Mouse (Mus musculus): ENCODE measurements at regions not wholly inside any gene's neighbourhood (a gene's known extent, or its start where the extent isn't known, plus 50 kb on each side); places are given as distances from the start of the nearest gene placed in this dataset.

GRCm38 (mm10) chr2:138123331-138123730, 133.0 kb upstream of the Btbd3 start:
- no peak overlapping the region for H3K4me3 ChIP-seq (replicated peaks; ENCODE audit: insufficient read depth, low read depth, low read length)
- H3K27ac ChIP-seq (ENCODE audit: insufficient read depth, low read length), result no peak overlapping the region
- H3K27me3 ChIP-seq (ENCODE audit: control insufficient read depth, insufficient read depth, low read length), result no peaks in the 10 kb centered on the region
- 54% methylated on average over 5 of the region's 5 CpGs for WGBS
- TF ChIP-seq CTCF (IDR thresholded peaks at IDR 0.05; ENCODE audit: borderline replicate concordance, insufficient read depth, low read depth, low read length) (no peak), POLR2A (IDR thresholded peaks at IDR 0.05; ENCODE audit: borderline replicate concordance, insufficient read depth, low read length) (no peak)
- DNase-seq, result no peak
- no peaks in the 10 kb centered on the region for H3K4me1 ChIP-seq (ENCODE audit: control insufficient read depth, insufficient read depth, low read length)

- Histone ChIP-seq H3K4me1 (ENCODE audit: control insufficient read depth, insufficient read depth, low read length) (no peaks in the 10 kb centered on the region), H3K27me3 (ENCODE audit: control insufficient read depth, insufficient read depth, low read length) (no peaks in the 10 kb centered on the region), H3K4me3 (replicated peaks; ENCODE audit: insufficient read depth, low read depth, low read length) (no peak overlapping the region), H3K27ac (ENCODE audit: insufficient read depth, low read length) (no peak overlapping the region)
- WGBS, result 78% methylated on average over 1 of the region's 1 CpGs
- TF ChIP-seq POLR2A (IDR thresholded peaks at IDR 0.05; ENCODE audit: borderline replicate concordance, insufficient read depth, low read length), result no peak
- no peak for TF ChIP-seq CTCF (IDR thresholded peaks at IDR 0.05; ENCODE audit: borderline replicate concordance, insufficient read depth, low read depth, low read length)
- peak in 1 of 2 experiments; percentile 21 for DNase-seq
These were observed 135.5 kb upstream of the Btbd3 start for GRCm38 (mm10) chr2:138120868-138121267.

GRCm38 (mm10) chr2:138120131-138120530, 136.2 kb upstream of the Btbd3 start:
- WGBS, result 70% methylated on average over 2 of the region's 2 CpGs
- H3K27me3 ChIP-seq (ENCODE audit: control insufficient read depth, insufficient read depth, low read length), result no peaks in the 10 kb centered on the region
- H3K27ac ChIP-seq (ENCODE audit: insufficient read depth, low read length), result no peak overlapping the region
- no peak overlapping the region for H3K4me3 ChIP-seq (replicated peaks; ENCODE audit: insufficient read depth, low read depth, low read length)
- TF ChIP-seq CTCF (IDR thresholded peaks at IDR 0.05; ENCODE audit: borderline replicate concordance, insufficient read depth, low read depth, low read length), result no peak
- TF ChIP-seq POLR2A (IDR thresholded peaks at IDR 0.05; ENCODE audit: borderline replicate concordance, insufficient read depth, low read length), result no peak
- no peak for DNase-seq
- H3K4me1 ChIP-seq (ENCODE audit: control insufficient read depth, insufficient read depth, low read length), result no peaks in the 10 kb centered on the region

- Histone ChIP-seq H3K27me3 (ENCODE audit: control insufficient read depth, insufficient read depth, low read length) (no peaks in the 10 kb centered on the region), H3K4me1 (ENCODE audit: control insufficient read depth, insufficient read depth, low read length) (no peaks in the 10 kb centered on the region), H3K27ac (ENCODE audit: insufficient read depth, low read length) (no peak overlapping the region), H3K4me3 (replicated peaks; ENCODE audit: insufficient read depth, low read depth, low read length) (no peak overlapping the region)
- DNase-seq, result no peak
- TF ChIP-seq POLR2A (IDR thresholded peaks at IDR 0.05; ENCODE audit: borderline replicate concordance, insufficient read depth, low read length), result no peak
- 91% methylated on average over 2 of the region's 2 CpGs for WGBS
These were observed 156.6 kb upstream of the Btbd3 start for GRCm38 (mm10) chr2:138099777-138100176.

GRCm38 (mm10) chr2:138085390-138085789, 171.0 kb upstream of the Btbd3 start:
- TF ChIP-seq POLR2A (IDR thresholded peaks at IDR 0.05; ENCODE audit: borderline replicate concordance, insufficient read depth, low read length) (no peak), CTCF (IDR thresholded peaks at IDR 0.05; ENCODE audit: borderline replicate concordance, insufficient read depth, low read depth, low read length) (no peak)
- DNase-seq, result peak; percentile 32 to 54
- peak overlapping the region; percentile 56; the same call in 1 of the 2 replicates for H3K27ac ChIP-seq (ENCODE audit: insufficient read depth, low read length)
- H3K4me3 ChIP-seq (replicated peaks; ENCODE audit: insufficient read depth, low read depth, low read length), result peak overlapping the region; percentile 16
- peaks cover 4% of the 10 kb centered on the region for H3K4me1 ChIP-seq (ENCODE audit: control insufficient read depth, insufficient read depth, low read length)
- H3K27me3 ChIP-seq (ENCODE audit: control insufficient read depth, insufficient read depth, low read length), result no peaks in the 10 kb centered on the region
- WGBS, result 13% methylated on average over 6 of the region's 6 CpGs

- TF ChIP-seq POLR2A (IDR thresholded peaks at IDR 0.05; ENCODE audit: borderline replicate concordance, insufficient read depth, low read length) (no peak), CTCF (IDR thresholded peaks at IDR 0.05; ENCODE audit: borderline replicate concordance, insufficient read depth, low read depth, low read length) (no peak)
- Histone ChIP-seq H3K4me3 (replicated peaks; ENCODE audit: insufficient read depth, low read depth, low read length) (no peak overlapping the region), H3K27me3 (ENCODE audit: control insufficient read depth, insufficient read depth, low read length) (no peaks in the 10 kb centered on the region), H3K27ac (ENCODE audit: insufficient read depth, low read length) (no peak overlapping the region), H3K4me1 (ENCODE audit: control insufficient read depth, insufficient read depth, low read length) (peaks cover 4% of the 10 kb centered on the region)
- DNase-seq, result no peak
- WGBS, result 82% methylated on average over 6 of the region's 6 CpGs
These were observed 171.6 kb upstream of the Btbd3 start for GRCm38 (mm10) chr2:138084564-138085283.

- no peak for TF ChIP-seq CTCF (IDR thresholded peaks at IDR 0.05; ENCODE audit: borderline replicate concordance, insufficient read depth, low read depth, low read length)
- TF ChIP-seq POLR2A (IDR thresholded peaks at IDR 0.05; ENCODE audit: borderline replicate concordance, insufficient read depth, low read length), result no peak
- Histone ChIP-seq H3K4me1 (ENCODE audit: control insufficient read depth, insufficient read depth, low read length) (peaks cover 6% of the 10 kb centered on the region; the same call in 1 of the 2 replicates), H3K27me3 (ENCODE audit: control insufficient read depth, insufficient read depth, low read length) (no peaks in the 10 kb centered on the region), H3K4me3 (replicated peaks; ENCODE audit: insufficient read depth, low read depth, low read length) (no peak overlapping the region), H3K27ac (ENCODE audit: insufficient read depth, low read length) (no peak overlapping the region)
- DNase-seq, result peak; percentile 21 to 47
- WGBS, result 66% methylated on average over 6 of the region's 6 CpGs
These were observed 182.2 kb upstream of the Btbd3 start for GRCm38 (mm10) chr2:138074020-138074613.

GRCm38 (mm10) chr2:138072165-138072728, 184.1 kb upstream of the Btbd3 start:
- Histone ChIP-seq H3K4me1 (ENCODE audit: control insufficient read depth, insufficient read depth, low read length) (peaks cover 6% of the 10 kb centered on the region; the same call in 1 of the 2 replicates), H3K27me3 (ENCODE audit: control insufficient read depth, insufficient read depth, low read length) (no peaks in the 10 kb centered on the region), H3K4me3 (replicated peaks; ENCODE audit: insufficient read depth, low read depth, low read length) (no peak overlapping the region), H3K27ac (ENCODE audit: insufficient read depth, low read length) (no peak overlapping the region)
- no peak for DNase-seq
- no peak for TF ChIP-seq POLR2A (IDR thresholded peaks at IDR 0.05; ENCODE audit: borderline replicate concordance, insufficient read depth, low read length)
- 63% methylated on average over 6 of the region's 6 CpGs for WGBS

Measured in cerebellum, adult 2 months (tissue).